Comparison of ENCODE assay signal across 8 mouse cellular contexts in the genomic region with DNA sequence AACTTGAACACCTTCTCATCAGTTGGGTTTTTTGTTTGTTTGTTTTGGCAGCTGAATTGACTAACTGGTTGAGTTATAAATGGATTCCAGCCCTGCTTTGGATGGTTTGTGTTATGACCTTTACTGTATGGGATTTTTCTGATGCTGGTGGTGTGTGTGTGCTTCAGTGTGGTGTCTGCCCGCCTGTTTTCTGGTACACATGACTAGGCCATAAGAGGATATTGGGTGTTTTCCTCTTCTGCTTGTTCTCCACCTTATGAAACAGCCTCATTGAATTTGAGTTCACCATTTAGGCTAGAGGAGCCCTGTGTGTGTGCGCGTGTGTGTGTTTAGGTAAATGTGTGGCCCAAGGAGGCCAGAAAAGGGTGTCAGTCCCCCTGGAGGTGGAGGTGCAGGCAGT. TPM values are rescaled to one million over a fixed set of nuclear protein-coding genes. Genes with fewer than 3 reads are reported as not detected.
DNase-seq lines count a peak whose midpoint lies in the region; ATAC-seq and TF ChIP-seq lines count a peak whose summit lies in the region.

No protein-coding gene starts in this region.

- peak overlapping the region; percentile 57 for H3K4me2 ChIP-seq in limb, embryonic 15.5 days

- peak overlapping the region; percentile 98 for H3K4me3 ChIP-seq in erythroblast, embryonic 14.5 days (replicated peaks)
- peak overlapping the region; percentile 89 for H3K4me3 ChIP-seq in embryonic fibroblast, embryonic 13.5 days (ENCODE audit: insufficient read depth, low read length)
- H3K4me3 ChIP-seq in limb, embryonic 15.5 days, result peak overlapping the region; percentile 93

- no peak for TF ChIP-seq POLR2A in embryonic fibroblast, embryonic 13.5 days (IDR thresholded peaks at IDR 0.05; ENCODE audit: low read depth, low read length)

- H3K36me3 ChIP-seq in erythroblast, embryonic 14.5 days (ENCODE audit: control insufficient read depth), result peaks cover 3% of the 10 kb centered on the region
- peaks cover 2% of the 10 kb centered on the region; the same call in 1 of the 2 replicates for H3K36me3 ChIP-seq in limb, embryonic 15.5 days

- no peak overlapping the region for H3K9ac ChIP-seq in limb, embryonic 15.5 days

- ATAC-seq in erythroblast, adult 5-6 weeks (replicated peaks; ENCODE audit: low FRiP score, poor library complexity, severe bottlenecking), result no peak
- no peak for ATAC-seq in limb, embryonic 15.5 days (ENCODE audit: insufficient number of reproducible peaks, low FRiP score, low TSS enrichment, low read depth)
- ATAC-seq in activated CD4-positive, CD25-positive, alpha-beta regulatory T cell, adult 4 months, result no peak

- H3K27me3 ChIP-seq in erythroblast, embryonic 14.5 days (ENCODE audit: control insufficient read depth), result no peaks in the 10 kb centered on the region
- H3K27me3 ChIP-seq in limb, embryonic 15.5 days, result no peaks in the 10 kb centered on the region

- peak; percentile 56 for DNase-seq in 416B (ENCODE audit: low read depth)
- DNase-seq in spleen, postnatal 36 days (ENCODE audit: low spot score in 2 of 2), result no peak
- no peak for DNase-seq in left cerebral cortex, postnatal 10 days (ENCODE audit: extremely low spot score in 1 of 2, low spot score in 2 of 2)

- TF ChIP-seq CTCF in embryonic fibroblast, embryonic 13.5 days (IDR thresholded peaks at IDR 0.05; ENCODE audit: borderline replicate concordance, insufficient read depth, low read length), result no peak

- peak overlapping the region; percentile 99 for H3K27ac ChIP-seq in embryonic fibroblast, embryonic 13.5 days (ENCODE audit: insufficient read depth, low read length)
- H3K27ac ChIP-seq in limb, embryonic 15.5 days, result peak overlapping the region; percentile 98; the same call in 1 of the 2 replicates

- 46% methylated on average over 3 of the region's 3 CpGs for WGBS in limb, embryonic 15.5 days

- intact Hi-C loops in left cerebral cortex, postnatal 10 days (cut with DNase I), result no loop called here

- H3K9me3 ChIP-seq in erythroblast, embryonic 14.5 days (ENCODE audit: control insufficient read depth, low read length), result no peaks in the 10 kb centered on the region
- H3K9me3 ChIP-seq in limb, embryonic 15.5 days, result no peaks in the 10 kb centered on the region

- H3K4me1 ChIP-seq in erythroblast, embryonic 14.5 days (ENCODE audit: control insufficient read depth), result peaks cover 36% of the 10 kb centered on the region
- peaks cover 7% of the 10 kb centered on the region; the same call in 1 of the 2 replicates for H3K4me1 ChIP-seq in embryonic fibroblast, embryonic 13.5 days (ENCODE audit: control insufficient read depth, insufficient read depth, low read length)
- peaks cover 24% of the 10 kb centered on the region for H3K4me1 ChIP-seq in limb, embryonic 15.5 days

RNA-seq across cellular contexts. Expression of a gene that starts 1.1 kb away (rescaled TPM):
- polyA plus RNA-seq in erythroblast, embryonic 14.5 days (2012), result 0.05 and 0.11 TPM in 2 replicates
- 11.5 and 11.9 TPM in 2 replicates for total RNA-seq in erythroblast, adult 5-6 weeks (2015; ENCODE audit: low replicate concordance)
- 9.5 and 14.5 TPM in 2 replicates for total RNA-seq in erythroblast, adult 5-6 weeks (2017; ENCODE audit: low replicate concordance)
- polyA plus RNA-seq in embryonic fibroblast, embryonic 13.5 days (2011; ENCODE audit: insufficient read length, low read depth, missing spikeins), result 80.6 and 94.9 TPM in 2 replicates
- 109 and 112 TPM in 2 replicates for polyA plus RNA-seq in limb, embryonic 15.5 days (2015; fragmentation: Nextera tagmentation; extraction: Ambion mirVana)
- polyA plus RNA-seq in activated CD4-positive, CD25-positive, alpha-beta regulatory T cell, adult 4 months (2017; shearing (Covaris generic)), result 10 to 100 TPM; 58.5 to 69.9 TPM
- total RNA-seq in left cerebral cortex, postnatal 10 days (2021), result 10 to 100 TPM; 43.8 to 47.8 TPM

RNA-seq across cellular contexts. Expression of a gene that starts 2.1 kb away (rescaled TPM):
- 0.32 and 0.61 TPM in 2 replicates for polyA plus RNA-seq in erythroblast, embryonic 14.5 days (2012)
- total RNA-seq in erythroblast, adult 5-6 weeks (2015; ENCODE audit: low replicate concordance), result 17.1 and 21.7 TPM in 2 replicates
- 12.0 and 18.3 TPM in 2 replicates for total RNA-seq in erythroblast, adult 5-6 weeks (2017; ENCODE audit: low replicate concordance)
- 124 and 161 TPM in 2 replicates for polyA plus RNA-seq in embryonic fibroblast, embryonic 13.5 days (2011; ENCODE audit: insufficient read length, low read depth, missing spikeins)
- polyA plus RNA-seq in limb, embryonic 15.5 days (2015; fragmentation: Nextera tagmentation; extraction: Ambion mirVana), result 129 and 140 TPM in 2 replicates
- polyA plus RNA-seq in activated CD4-positive, CD25-positive, alpha-beta regulatory T cell, adult 4 months (2017; shearing (Covaris generic)), result 10 to 100 TPM; 72.3 to 73.4 TPM
- 100 to 1,000 TPM; 101 to 105 TPM for total RNA-seq in left cerebral cortex, postnatal 10 days (2021)

RNA-seq across cellular contexts. Expression of a gene that starts 12.1 kb away (rescaled TPM):
- polyA plus RNA-seq in erythroblast, embryonic 14.5 days (2012), result 3.2 and 3.6 TPM in 2 replicates
- 2.1 and 12.7 TPM in 2 replicates for total RNA-seq in erythroblast, adult 5-6 weeks (2015; ENCODE audit: low replicate concordance)
- 2.6 and 2.8 TPM in 2 replicates for total RNA-seq in erythroblast, adult 5-6 weeks (2017; ENCODE audit: low replicate concordance)
- polyA plus RNA-seq in embryonic fibroblast, embryonic 13.5 days (2011; ENCODE audit: insufficient read length, low read depth, missing spikeins), result 15.5 and 16.4 TPM in 2 replicates
- polyA plus RNA-seq in limb, embryonic 15.5 days (2015; fragmentation: Nextera tagmentation; extraction: Ambion mirVana), result 48.5 and 51.8 TPM in 2 replicates
- polyA plus RNA-seq in activated CD4-positive, CD25-positive, alpha-beta regulatory T cell, adult 4 months (2017; shearing (Covaris generic)), result 10 to 100 TPM; 12.7 to 13.4 TPM
- 10 to 100 TPM; 17.3 to 17.5 TPM for total RNA-seq in left cerebral cortex, postnatal 10 days (2021)

RNA-seq across cellular contexts. Expression of a gene that starts 12.9 kb away (rescaled TPM):
- not detected in 2 replicates for polyA plus RNA-seq in erythroblast, embryonic 14.5 days (2012)
- total RNA-seq in erythroblast, adult 5-6 weeks (2015; ENCODE audit: low replicate concordance), result not detected in 2 replicates
- total RNA-seq in erythroblast, adult 5-6 weeks (2017; ENCODE audit: low replicate concordance), result not detected in 2 replicates
- not detected in 2 replicates for polyA plus RNA-seq in embryonic fibroblast, embryonic 13.5 days (2011; ENCODE audit: insufficient read length, low read depth, missing spikeins)
- 0.74 and 1.2 TPM in 2 replicates for polyA plus RNA-seq in limb, embryonic 15.5 days (2015; fragmentation: Nextera tagmentation; extraction: Ambion mirVana)
- polyA plus RNA-seq in activated CD4-positive, CD25-positive, alpha-beta regulatory T cell, adult 4 months (2017; shearing (Covaris generic)), result under 1 TPM in 1 of 2 experiments, not detected in 1; 0.29 TPM
- total RNA-seq in left cerebral cortex, postnatal 10 days (2021), result under 1 TPM; 0.28 to 0.56 TPM

RNA-seq across cellular contexts. Expression of a gene that starts 43.4 kb away (rescaled TPM):
- polyA plus RNA-seq in erythroblast, embryonic 14.5 days (2012), result 0.19 TPM in 1 of 2 replicates, not detected in the other
- total RNA-seq in erythroblast, adult 5-6 weeks (2015; ENCODE audit: low replicate concordance), result not detected in 2 replicates
- not detected in 2 replicates for total RNA-seq in erythroblast, adult 5-6 weeks (2017; ENCODE audit: low replicate concordance)
- polyA plus RNA-seq in embryonic fibroblast, embryonic 13.5 days (2011; ENCODE audit: insufficient read length, low read depth, missing spikeins), result 4.8 and 7.4 TPM in 2 replicates
- polyA plus RNA-seq in limb, embryonic 15.5 days (2015; fragmentation: Nextera tagmentation; extraction: Ambion mirVana), result 10.5 and 12.3 TPM in 2 replicates
- not detected for polyA plus RNA-seq in activated CD4-positive, CD25-positive, alpha-beta regulatory T cell, adult 4 months (2017; shearing (Covaris generic))
- 100 to 1,000 TPM; 152 to 156 TPM for total RNA-seq in left cerebral cortex, postnatal 10 days (2021)

Comparison
In these comparisons a context has a peak if more than half of its experiments do, and no peak if none do; other contexts are left out.
1. RNA of a gene that starts 1.1 kb away (polyA plus RNA-seq): 109 to 112 TPM in limb, embryonic 15.5 days, 80.6 to 94.9 TPM in embryonic fibroblast, embryonic 13.5 days and 58.5 to 69.9 TPM in activated CD4-positive, CD25-positive, alpha-beta regulatory T cell, adult 4 months; 0.05 to 0.11 TPM in erythroblast, embryonic 14.5 days; every median in the first group is over 10 times any median in the second.
2. RNA of a gene that starts 2.1 kb away (polyA plus RNA-seq): 124 to 161 TPM in embryonic fibroblast, embryonic 13.5 days, 129 to 140 TPM in limb, embryonic 15.5 days and 72.3 to 73.4 TPM in activated CD4-positive, CD25-positive, alpha-beta regulatory T cell, adult 4 months; 0.32 to 0.61 TPM in erythroblast, embryonic 14.5 days; every median in the first group is over 10 times any median in the second.
3. Peak in every context shown above with its lines, with median percentiles within 50 percentile points of each other: H3K4me3 ChIP-seq.